ENCODE assay signal across 12 mouse cellular contexts in the genomic region with DNA sequence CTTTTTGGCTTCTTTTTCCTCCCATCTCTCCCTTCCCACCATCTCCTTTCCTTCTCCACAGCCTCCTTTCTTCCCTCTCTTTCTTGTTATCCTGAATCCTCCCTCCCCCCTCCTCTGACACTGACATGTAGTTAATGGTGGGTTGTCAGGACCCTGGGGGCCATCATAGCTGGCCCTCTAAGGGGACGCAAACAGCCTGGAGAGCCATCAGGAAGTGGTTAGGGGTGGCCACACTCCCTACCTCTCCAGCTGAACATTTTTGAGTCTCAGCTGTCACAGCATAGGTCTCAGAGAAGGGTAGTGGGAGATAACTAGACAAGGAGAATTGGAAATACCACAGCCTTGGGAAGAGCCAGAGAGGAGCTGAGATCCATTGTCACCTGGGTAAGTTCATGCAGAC. TPM values are rescaled to one million over a fixed set of nuclear protein-coding genes. Genes with fewer than 3 reads are reported as not detected.
A peak's percentile ranks its signal among the peaks of the same experiment; 100 is the strongest.
DNase-seq lines count a peak whose midpoint lies in the region; ATAC-seq lines count a peak whose summit lies in the region.
"Had no signal": no experiment of that assay in that cellular context is flagged by ENCODE, and none has a peak within 500 bp of the region (broad histone marks: within the 10 kb centered on the region; RNA-seq: fewer than 3 reads in every experiment).

No protein-coding gene starts in this region.

- intact Hi-C loops in left cerebral cortex, postnatal 10 days (cut with DNase I) = no loop called here

- peaks cover 77% of the 10 kb centered on the region for H3K4me1 ChIP-seq in kidney, embryonic 15.5 days
- H3K4me1 ChIP-seq in embryonic facial prominence, embryonic 13.5 days = peaks cover 43% of the 10 kb centered on the region
- H3K4me1 ChIP-seq in hindbrain, embryonic 13.5 days (replicated peaks) = peaks cover 89% of the 10 kb centered on the region
- H3K4me1 ChIP-seq in midbrain, embryonic 14.5 days (ENCODE audit: control insufficient read depth, insufficient read depth, low read length) = peaks cover 66% of the 10 kb centered on the region

- 28% methylated on average over 1 of the region's 1 CpGs for WGBS in kidney, embryonic 15.5 days
- WGBS in embryonic facial prominence, embryonic 13.5 days = 29% methylated on average over 1 of the region's 1 CpGs
- WGBS in hindbrain, embryonic 13.5 days = 9% methylated on average over 1 of the region's 1 CpGs
- 0% methylated on average over 1 of the region's 1 CpGs for WGBS in midbrain, embryonic 14.5 days

- no peaks in the 10 kb centered on the region for H3K9me3 ChIP-seq in kidney, embryonic 15.5 days (replicated peaks)
- H3K9me3 ChIP-seq in embryonic facial prominence, embryonic 13.5 days = no peaks in the 10 kb centered on the region
- no peaks in the 10 kb centered on the region for H3K9me3 ChIP-seq in hindbrain, embryonic 13.5 days
- H3K9me3 ChIP-seq in midbrain, embryonic 14.5 days (ENCODE audit: control insufficient read depth, low read length) = no peaks in the 10 kb centered on the region
- H3K9me3 ChIP-seq: liver, embryonic 12.5 days had no signal

- ATAC-seq in kidney, embryonic 15.5 days (replicated peaks; ENCODE audit: low FRiP score) = no peak
- no peak for ATAC-seq in embryonic facial prominence, embryonic 13.5 days (ENCODE audit: insufficient number of reproducible peaks, insufficient read depth, low FRiP score, low TSS enrichment, low read depth)
- peak; percentile 25; the same call in 1 of the 2 replicates for ATAC-seq in hindbrain, embryonic 13.5 days (ENCODE audit: low FRiP score)
- ATAC-seq in midbrain, embryonic 14.5 days (ENCODE audit: low FRiP score, low TSS enrichment) = peak; percentile 25; the same call in 1 of the 2 replicates
- ATAC-seq: liver, embryonic 12.5 days; Patski had no signal

- H3K4me2 ChIP-seq in kidney, embryonic 15.5 days = no peak overlapping the region; the same call in 1 of the 2 replicates
- peak overlapping the region; percentile 25 for H3K4me2 ChIP-seq in embryonic facial prominence, embryonic 13.5 days
- peak overlapping the region; percentile 71 for H3K4me2 ChIP-seq in hindbrain, embryonic 13.5 days
- H3K4me2 ChIP-seq in midbrain, embryonic 14.5 days (ENCODE audit: low read length) = peak overlapping the region; percentile 96
- H3K4me2 ChIP-seq: liver, embryonic 12.5 days had no signal

- no peak for DNase-seq in kidney, adult 11 months
- no peak for DNase-seq in midbrain, embryonic 14.5 days
- no peak for DNase-seq in thymus, postnatal 4 days
- DNase-seq in left cerebral cortex, postnatal 10 days (ENCODE audit: extremely low spot score in 1 of 2, low spot score in 2 of 2) = no peak
- no peak for DNase-seq in cerebellum, postnatal 4 days (ENCODE audit: low spot score in 2 of 2)
- DNase-seq: cerebellum, adult 11 months had no signal

- 0 out of 2 replicates have a peak overlapping the region, but pooled peaks have one; percentile 22 for H3K27ac ChIP-seq in kidney, embryonic 15.5 days
- H3K27ac ChIP-seq in embryonic facial prominence, embryonic 13.5 days = peak overlapping the region; percentile 22; the same call in 1 of the 2 replicates
- H3K27ac ChIP-seq in hindbrain, embryonic 13.5 days = peak overlapping the region; percentile 99
- peak overlapping the region; percentile 98 for H3K27ac ChIP-seq in midbrain, embryonic 14.5 days (replicated peaks; ENCODE audit: low read depth, low read length)

- H3K36me3 ChIP-seq in kidney, embryonic 15.5 days = no peaks in the 10 kb centered on the region
- H3K36me3 ChIP-seq in embryonic facial prominence, embryonic 13.5 days = no peaks in the 10 kb centered on the region
- H3K36me3 ChIP-seq in hindbrain, embryonic 13.5 days = no peaks in the 10 kb centered on the region
- no peaks in the 10 kb centered on the region for H3K36me3 ChIP-seq in midbrain, embryonic 14.5 days (ENCODE audit: control insufficient read depth, insufficient read depth, low read length)

- no peak overlapping the region for H3K4me3 ChIP-seq in kidney, embryonic 15.5 days (replicated peaks)
- H3K4me3 ChIP-seq in embryonic facial prominence, embryonic 13.5 days = no peak overlapping the region
- peak overlapping the region; percentile 55 for H3K4me3 ChIP-seq in hindbrain, embryonic 13.5 days
- H3K4me3 ChIP-seq in midbrain, embryonic 14.5 days (replicated peaks; ENCODE audit: low read depth, low read length) = peak overlapping the region; percentile 63
- H3K4me3 ChIP-seq: erythroblast, embryonic 14.5 days; liver, embryonic 12.5 days had no signal

- H3K9ac ChIP-seq in kidney, embryonic 15.5 days = no peak overlapping the region
- H3K9ac ChIP-seq in embryonic facial prominence, embryonic 13.5 days = no peak overlapping the region
- H3K9ac ChIP-seq in hindbrain, embryonic 13.5 days = peak overlapping the region; percentile 91
- H3K9ac ChIP-seq in midbrain, embryonic 14.5 days (replicated peaks; ENCODE audit: low read length) = peak overlapping the region; percentile 90
- H3K9ac ChIP-seq: liver, embryonic 12.5 days had no signal

- no peaks in the 10 kb centered on the region for H3K27me3 ChIP-seq in kidney, embryonic 15.5 days
- no peaks in the 10 kb centered on the region for H3K27me3 ChIP-seq in embryonic facial prominence, embryonic 13.5 days
- H3K27me3 ChIP-seq in hindbrain, embryonic 13.5 days = no peaks in the 10 kb centered on the region
- H3K27me3 ChIP-seq in midbrain, embryonic 14.5 days (ENCODE audit: control insufficient read depth, insufficient read depth, low read length) = no peaks in the 10 kb centered on the region
- H3K27me3 ChIP-seq: liver, embryonic 12.5 days; Patski had no signal

RNA-seq across cellular contexts. Expression of a gene that starts 20.0 kb away (rescaled TPM):
- polyA plus RNA-seq in kidney, embryonic 15.5 days (2015; fragmentation: Nextera tagmentation; extraction: Ambion mirVana) = 41.7 and 44.8 TPM in 2 replicates
- polyA plus RNA-seq in embryonic facial prominence, embryonic 13.5 days (2015; fragmentation: Nextera tagmentation; extraction: Ambion mirVana) = 18.4 and 19.8 TPM in 2 replicates
- polyA plus RNA-seq in hindbrain, embryonic 13.5 days (2015; fragmentation: Nextera tagmentation; extraction: Ambion mirVana) = 158 and 162 TPM in 2 replicates
- 112 and 165 TPM in 2 replicates for polyA plus RNA-seq in midbrain, embryonic 14.5 days (2014; fragmentation: Nextera tagmentation; extraction: Ambion mirVana)
- total RNA-seq in left cerebral cortex, postnatal 10 days (2021) = 100 to 1,000 TPM; 122 to 128 TPM

RNA-seq across cellular contexts. Expression of a gene that starts 23.0 kb away (rescaled TPM):
- 4.8 TPM in 2 replicates for polyA plus RNA-seq in kidney, embryonic 15.5 days (2015; fragmentation: Nextera tagmentation; extraction: Ambion mirVana)
- polyA plus RNA-seq in embryonic facial prominence, embryonic 13.5 days (2015; fragmentation: Nextera tagmentation; extraction: Ambion mirVana) = 2.1 and 2.8 TPM in 2 replicates
- polyA plus RNA-seq in hindbrain, embryonic 13.5 days (2015; fragmentation: Nextera tagmentation; extraction: Ambion mirVana) = 1.3 and 1.6 TPM in 2 replicates
- polyA plus RNA-seq in midbrain, embryonic 14.5 days (2014; fragmentation: Nextera tagmentation; extraction: Ambion mirVana) = 0.24 and 1.3 TPM in 2 replicates
- under 1 TPM; 0.22 to 0.32 TPM for total RNA-seq in left cerebral cortex, postnatal 10 days (2021)

Comparison
In these comparisons a context has a peak if more than half of its experiments do, and no peak if none do; other contexts are left out.
1. ATAC-seq: peak in hindbrain, embryonic 13.5 days (single experiment) and midbrain, embryonic 14.5 days (single experiment); none in kidney, embryonic 15.5 days (single experiment) and embryonic facial prominence, embryonic 13.5 days (single experiment).
2. H3K27ac ChIP-seq: peak in every context shown above with its lines; median percentile 99 in hindbrain, embryonic 13.5 days; 98 in midbrain, embryonic 14.5 days; 22 in kidney, embryonic 15.5 days; 22 in embryonic facial prominence, embryonic 13.5 days.
3. H3K4me3 ChIP-seq: peak in hindbrain, embryonic 13.5 days (single experiment) and midbrain, embryonic 14.5 days (single experiment); none in kidney, embryonic 15.5 days (single experiment) and embryonic facial prominence, embryonic 13.5 days (single experiment).
4. H3K9ac ChIP-seq: peak in hindbrain, embryonic 13.5 days (single experiment) and midbrain, embryonic 14.5 days (single experiment); none in kidney, embryonic 15.5 days (single experiment) and embryonic facial prominence, embryonic 13.5 days (single experiment).